Mouse (Mus musculus): ENCODE measurements at regions not wholly inside any gene's neighbourhood (a gene's known extent, or its start where the extent isn't known, plus 50 kb on each side); places are given as distances from the start of the nearest gene placed in this dataset.

DNA sequence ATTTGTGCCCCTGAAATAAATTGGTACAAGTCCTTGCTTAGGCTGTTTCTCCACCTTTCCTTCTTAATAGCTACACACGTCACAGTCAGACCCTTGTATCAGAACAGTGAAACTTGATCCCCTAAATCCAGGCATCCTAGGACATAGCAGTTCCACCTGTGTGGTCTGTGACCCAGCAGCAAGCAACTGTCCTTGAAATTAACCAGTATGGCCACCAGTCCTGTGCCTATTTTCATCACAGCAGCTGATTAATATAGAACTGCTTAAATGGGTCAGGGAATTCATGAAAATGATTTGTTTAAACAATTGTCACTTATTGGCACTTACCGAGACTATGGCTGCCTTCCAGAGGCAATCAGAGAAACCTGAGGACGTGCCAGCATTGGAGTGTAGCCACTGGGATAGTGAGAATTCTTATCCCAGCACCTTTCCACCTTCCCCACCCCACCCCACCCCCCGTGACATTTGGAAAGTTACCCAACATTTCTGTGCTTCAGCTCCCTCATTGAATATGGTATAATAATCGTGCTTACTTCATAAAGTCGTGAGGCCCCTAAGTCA is 135.4 kb upstream of the Cdkn2b start:
- TF ChIP-seq CTCF (IDR thresholded peaks at IDR 0.05; ENCODE audit: borderline replicate concordance, insufficient read depth, low read depth, low read length) (no peak), POLR2A (IDR thresholded peaks at IDR 0.05; ENCODE audit: borderline replicate concordance, insufficient read depth, low read length) (no peak)

Data from cerebellum, adult 2 months (tissue).